Mouse (Mus musculus) intestine, embryonic 16.5 days (tissue): ENCODE data around the gene Ugcg. TPM values are rescaled to one million over a fixed set of nuclear protein-coding genes. Genes with fewer than 3 reads are reported as not detected.

Experiments
- ATAC-seq: fragments of 200-750 bp; cut with Nextera tagmentation; 2 replicates; pipeline ENCODE4 v1.8.0; 2017; ENCODE audit warnings: moderate TSS enrichment, moderate library complexity
- H3K27ac ChIP-seq: fragments of 300-500 bp; sonication (generic); 2 replicates; pipeline ENCODE4 v1.5.1; 2014; ENCODE audit warnings: mild to moderate bottlenecking, low read length
- H3K27me3 ChIP-seq: fragments of 300-500 bp; sonication (generic); replicated peaks from 2 replicates; pipeline ENCODE4 v1.6.1; 2014; ENCODE audit warnings: low read length, control low read depth, mixed read lengths; ENCODE audit not compliant: control insufficient read depth, insufficient read depth
- H3K36me3 ChIP-seq: fragments of 300-500 bp; sonication (generic); 2 replicates; pipeline ENCODE4 v1.6.1; 2014; ENCODE audit warnings: low read length, control low read depth; ENCODE audit not compliant: control insufficient read depth, insufficient read depth
- H3K4me1 ChIP-seq: fragments of 300-500 bp; sonication (generic); 2 replicates; pipeline ENCODE4 v1.6.1; 2014; ENCODE audit warnings: low read length, control low read depth, mixed read lengths; ENCODE audit not compliant: control insufficient read depth, insufficient read depth
- H3K4me2 ChIP-seq: fragments of 300-500 bp; sonication (generic); 2 replicates; pipeline ENCODE4 v1.6.1; 2014; ENCODE audit warnings: low read depth, low read length, control low read depth
- H3K4me3 ChIP-seq: fragments of 300-500 bp; sonication (generic); 2 replicates; pipeline ENCODE4 v1.5.1; 2014; ENCODE audit warnings: mild to moderate bottlenecking, low read length
- H3K9ac ChIP-seq: fragments of 300-500 bp; sonication (generic); 2 replicates; pipeline ENCODE4 v1.6.1; 2014; ENCODE audit warnings: low read depth, low read length
- H3K9me3 ChIP-seq: fragments of 300-500 bp; sonication (generic); 2 replicates; pipeline ENCODE4 v1.6.1; 2016; ENCODE audit warnings: low read length, control low read depth; ENCODE audit not compliant: control insufficient read depth
- WGBS: fragments of 180-500 bp; shearing (Covaris S2); extraction: QIAGEN DNeasy Blood & Tissue Kit; methylation state at CpG from one replicate; pipeline ENCODE4 v1.1.7; 2014; 5-methylcytosine and 5-hydroxymethylcytosine counted together
- polyA plus RNA-seq: library from polyadenylated mRNA; unstranded; fragments of >200 nt; fragmentation: Nextera tagmentation; extraction: Ambion mirVana; gene quantifications from 2 replicates; pipeline ENCODE4 v1.2.1, GENCODE M21; 2015

Gene Ugcg
- polyA plus RNA-seq, 1 experiment from 2014 or later, result 6.9 TPM

GRCm38 (mm10) chr4:59234014-59234413, 45.0 kb downstream of the Ugcg start:
- 92% methylated on average over 8 of the region's 10 CpGs for WGBS
- Histone ChIP-seq H3K27ac (no peak overlapping the region), H3K4me1 (no peaks in the 10 kb centered on the region), H3K9me3 (no peaks in the 10 kb centered on the region), H3K4me3 (no peak overlapping the region), H3K9ac (no peak overlapping the region), H3K36me3 (no peaks in the 10 kb centered on the region), H3K27me3 (no peaks in the 10 kb centered on the region), H3K4me2 (no peak overlapping the region)
- no peak for ATAC-seq

GRCm38 (mm10) chr4:59234451-59235216, 45.6 kb downstream of the Ugcg start:
- H3K4me1 ChIP-seq, result peaks cover 2% of the 10 kb centered on the region; the same call in 1 of the 2 replicates
- no peak overlapping the region for H3K4me2 ChIP-seq
- H3K9me3 ChIP-seq, result no peaks in the 10 kb centered on the region
- no peak overlapping the region for H3K27ac ChIP-seq
- ATAC-seq, result no peak
- H3K4me3 ChIP-seq, result no peak overlapping the region
- H3K9ac ChIP-seq, result no peak overlapping the region
- 88% methylated on average over 23 of the region's 23 CpGs for WGBS
- no peaks in the 10 kb centered on the region for H3K36me3 ChIP-seq
- H3K27me3 ChIP-seq, result no peaks in the 10 kb centered on the region

DNA sequence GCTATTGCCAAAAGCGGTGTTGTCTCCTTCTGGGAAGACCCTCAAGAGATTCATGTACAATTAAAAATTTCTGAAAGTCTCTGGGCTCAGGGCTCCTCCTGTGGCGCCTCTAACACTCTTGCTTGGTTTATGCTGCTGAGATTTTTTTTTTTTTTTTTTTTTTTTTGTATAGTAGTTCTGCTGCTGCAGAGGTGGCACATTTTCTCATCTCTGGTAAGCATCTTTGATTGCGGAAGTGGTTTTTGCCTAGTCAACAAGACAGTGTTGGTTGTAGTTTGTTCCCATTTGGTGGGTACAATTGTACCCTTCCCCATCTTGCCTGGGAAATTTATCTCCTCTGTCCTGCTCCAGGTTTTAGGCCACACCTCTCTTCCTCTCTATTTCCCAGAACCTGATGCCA, 47.3 kb downstream of the Ugcg start:
- WGBS, result 92% methylated on average over 3 of the region's 3 CpGs
- H3K27ac ChIP-seq, result no peak overlapping the region
- H3K4me1 ChIP-seq, result peaks cover 5% of the 10 kb centered on the region; the same call in 1 of the 2 replicates
- no peak for ATAC-seq
- H3K9me3 ChIP-seq, result no peaks in the 10 kb centered on the region
- no peaks in the 10 kb centered on the region for H3K27me3 ChIP-seq
- H3K9ac ChIP-seq, result no peak overlapping the region
- no peak overlapping the region for H3K4me3 ChIP-seq
- no peak overlapping the region for H3K4me2 ChIP-seq
- H3K36me3 ChIP-seq, result no peaks in the 10 kb centered on the region

GRCm38 (mm10) chr4:59238641-59239311, 49.7 kb downstream of the Ugcg start:
- Histone ChIP-seq H3K36me3 (no peaks in the 10 kb centered on the region), H3K9me3 (no peaks in the 10 kb centered on the region), H3K4me2 (no peak overlapping the region), H3K4me1 (peaks cover 8% of the 10 kb centered on the region; the same call in 1 of the 2 replicates), H3K4me3 (no peak overlapping the region), H3K27me3 (no peaks in the 10 kb centered on the region), H3K27ac (peak overlapping the region; percentile 14; the same call in 1 of the 2 replicates), H3K9ac (no peak overlapping the region)
- 64% methylated on average over 9 of the region's 9 CpGs for WGBS
- ATAC-seq, result no peak

DNA sequence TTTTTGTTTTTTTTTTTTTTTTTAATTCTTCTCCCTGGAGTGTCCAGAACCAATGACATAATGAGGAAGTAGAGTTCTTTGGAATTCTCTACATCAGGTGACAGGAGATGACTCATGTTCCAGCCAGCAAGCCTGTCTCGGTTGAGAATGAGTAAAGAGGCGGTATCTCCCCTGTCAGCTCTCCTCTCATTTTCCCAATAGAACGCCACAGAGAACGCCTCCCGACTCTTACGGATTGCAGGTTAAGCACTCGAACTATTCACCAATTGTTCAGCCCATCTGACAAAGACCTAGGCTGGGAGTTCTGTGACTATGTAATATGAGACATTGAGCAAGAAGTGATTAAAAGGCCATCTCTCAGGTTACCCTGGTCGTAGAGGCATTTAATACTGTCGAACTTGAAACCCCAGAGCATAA, 50.3 kb downstream of the Ugcg start:
- Histone ChIP-seq H3K4me3 (no peak overlapping the region), H3K27me3 (no peaks in the 10 kb centered on the region), H3K36me3 (no peaks in the 10 kb centered on the region), H3K4me2 (no peak overlapping the region; the same call in 1 of the 2 replicates), H3K4me1 (peaks cover 10% of the 10 kb centered on the region; the same call in 1 of the 2 replicates), H3K9me3 (no peaks in the 10 kb centered on the region), H3K9ac (peak overlapping the region; percentile 1; the same call in 1 of the 2 replicates), H3K27ac (peak overlapping the region; percentile 66)
- peak; percentile 58 for ATAC-seq
- WGBS, result 35% methylated on average over 9 of the region's 9 CpGs

GRCm38 (mm10) chr4:59240160-59240559, 51.1 kb downstream of the Ugcg start:
- Histone ChIP-seq H3K27ac (peak overlapping the region; percentile 66; the same call in 1 of the 2 replicates), H3K4me1 (peaks cover 13% of the 10 kb centered on the region; the same call in 1 of the 2 replicates), H3K27me3 (no peaks in the 10 kb centered on the region), H3K36me3 (no peaks in the 10 kb centered on the region), H3K9me3 (no peaks in the 10 kb centered on the region), H3K4me2 (no peak overlapping the region), H3K4me3 (no peak overlapping the region), H3K9ac (no peak overlapping the region)
- 87% methylated on average over 9 of the region's 9 CpGs for WGBS
- ATAC-seq, result no peak

DNA sequence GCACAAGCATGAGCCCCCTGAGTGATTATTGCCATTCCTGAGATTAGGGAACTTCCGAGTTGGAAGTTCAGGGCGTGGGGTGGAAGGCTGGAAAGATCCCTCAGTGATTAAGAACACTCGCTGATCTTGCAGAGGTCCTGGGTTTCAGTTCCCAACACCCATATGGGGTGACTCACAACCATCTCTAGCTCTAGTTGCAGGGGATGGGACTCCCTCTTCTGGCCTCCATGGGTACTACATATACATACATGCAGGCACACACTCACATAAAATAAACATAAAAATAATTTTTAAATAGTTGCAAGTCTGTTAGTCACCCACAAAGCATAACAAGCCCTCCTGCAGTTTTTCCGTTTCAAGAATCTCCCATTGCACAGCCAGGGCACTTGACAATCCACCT, 52.0 kb downstream of the Ugcg start:
- Histone ChIP-seq H3K36me3 (no peaks in the 10 kb centered on the region), H3K4me3 (no peak overlapping the region), H3K9ac (no peak overlapping the region), H3K27me3 (no peaks in the 10 kb centered on the region), H3K4me1 (peaks cover 15% of the 10 kb centered on the region; the same call in 1 of the 2 replicates), H3K4me2 (no peak overlapping the region), H3K27ac (no peak overlapping the region; the same call in 1 of the 2 replicates), H3K9me3 (no peaks in the 10 kb centered on the region)
- WGBS, result 88% methylated on average over 4 of the region's 4 CpGs
- no peak for ATAC-seq

GRCm38 (mm10) chr4:59242221-59242620, 53.2 kb downstream of the Ugcg start:
- no peak overlapping the region for H3K4me3 ChIP-seq
- peaks cover 15% of the 10 kb centered on the region; the same call in 1 of the 2 replicates for H3K4me1 ChIP-seq
- 83% methylated on average over 3 of the region's 3 CpGs for WGBS
- H3K9me3 ChIP-seq, result no peaks in the 10 kb centered on the region
- H3K27me3 ChIP-seq, result no peaks in the 10 kb centered on the region
- H3K36me3 ChIP-seq, result no peaks in the 10 kb centered on the region
- peak; percentile 52 for ATAC-seq
- no peak overlapping the region for H3K4me2 ChIP-seq
- no peak overlapping the region for H3K9ac ChIP-seq
- peak overlapping the region; percentile 74 for H3K27ac ChIP-seq

DNA sequence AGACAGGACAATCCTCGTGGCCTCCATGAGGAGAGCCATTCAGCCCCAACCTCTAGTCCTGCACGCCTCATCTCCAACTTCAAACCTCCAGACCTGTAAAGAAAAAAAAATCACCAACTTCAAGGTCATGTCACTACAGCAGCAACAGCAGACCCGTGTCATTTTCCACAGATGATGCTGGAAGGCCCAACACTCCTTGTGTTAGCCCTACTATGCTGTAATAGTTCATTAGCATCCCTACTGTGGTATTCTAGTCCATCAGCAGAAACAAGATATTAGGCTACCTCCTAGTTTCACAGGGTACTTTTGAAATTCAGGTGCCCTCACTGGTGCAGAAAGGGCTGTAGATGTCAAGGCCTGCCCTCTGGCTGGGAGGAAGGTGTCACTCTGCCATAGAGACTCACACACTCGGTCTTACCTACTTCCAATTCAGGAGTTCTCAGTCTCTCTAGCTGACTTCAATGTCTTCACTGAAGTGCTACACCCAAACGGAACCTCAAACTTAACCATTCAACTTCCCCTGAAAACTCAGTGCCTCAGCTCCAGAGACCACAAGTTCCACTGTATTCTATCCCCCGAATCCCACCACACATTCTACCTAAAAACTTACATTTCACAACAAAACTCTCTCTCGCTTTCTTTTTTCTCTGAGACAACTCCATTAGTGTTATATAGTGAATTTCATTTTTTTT, 54.9 kb downstream of the Ugcg start:
- Histone ChIP-seq H3K9me3 (no peaks in the 10 kb centered on the region), H3K27ac (peak overlapping the region; percentile 82), H3K27me3 (no peaks in the 10 kb centered on the region), H3K4me2 (no peak overlapping the region), H3K9ac (no peak overlapping the region), H3K4me1 (peaks cover 15% of the 10 kb centered on the region; the same call in 1 of the 2 replicates), H3K4me3 (no peak overlapping the region), H3K36me3 (no peaks in the 10 kb centered on the region)
- 82% methylated on average over 7 of the region's 7 CpGs for WGBS
- no peak for ATAC-seq
